Mouse (Mus musculus) gastrocnemius, postnatal 36 days (tissue): ENCODE measurements around the gene Il15ra. TPM values are rescaled to one million over a fixed set of nuclear protein-coding genes. Genes with fewer than 3 reads are reported as not detected.
A peak's percentile ranks its signal among the peaks of the same experiment; 100 is the strongest.
"Not testable (repeated sequence)": the region's sequence is repeated elsewhere in the genome, so short reads cannot be mapped to it uniquely, and the experiment has no call there.

Source experiments
- DNase-seq, 2 experiments: peaks; one replicate each; pipeline ENCODE4 v3.0.0; 2022
- intact Hi-C: fragments of 180-260 bp; cut with DNase I; formaldehyde crosslinking; loops from one replicate; pipeline ENCODE4 v1.15.1; 2025
- total RNA-seq, 2 experiments: library from RNA; stranded (reverse); gene quantifications; 2 replicates each; pipeline ENCODE4 v1.2.3; 2021

The Il15ra gene
- total RNA-seq, 2 experiments from 2014 or later: 16.5 to 27.2 TPM

- DNase-seq: no peak
- intact Hi-C loops: loop anchor here (5.0 kb wide), 1 partner anchor 71 kb away; the partner anchor contains the start of genes Ankrd16 and Fbh1
Measured at GRCm38 (mm10) chr2:11706030-11706745, 1.1 kb downstream of the Il15ra start.

DNA sequence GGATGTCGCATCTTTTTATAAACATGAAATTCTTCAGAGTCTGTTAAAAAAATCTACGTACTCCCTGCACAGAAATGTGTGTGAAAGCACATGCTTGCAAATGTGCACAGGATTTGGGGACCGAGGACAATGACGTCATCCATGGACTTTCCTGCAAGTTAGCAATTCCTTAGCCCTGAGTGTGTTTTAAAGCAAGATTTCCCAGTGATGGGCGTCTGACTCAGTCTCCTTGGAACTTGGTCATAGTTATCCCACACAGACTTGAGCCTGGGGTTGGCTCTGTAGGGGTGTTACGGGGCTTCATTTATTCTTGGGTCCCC lies 1.6 kb downstream of the Il15ra start:
- intact Hi-C loops: loop anchor here (5.0 kb wide), 1 partner anchor 71 kb away; the partner anchor contains the start of genes Ankrd16 and Fbh1
- no peak for DNase-seq

DNA sequence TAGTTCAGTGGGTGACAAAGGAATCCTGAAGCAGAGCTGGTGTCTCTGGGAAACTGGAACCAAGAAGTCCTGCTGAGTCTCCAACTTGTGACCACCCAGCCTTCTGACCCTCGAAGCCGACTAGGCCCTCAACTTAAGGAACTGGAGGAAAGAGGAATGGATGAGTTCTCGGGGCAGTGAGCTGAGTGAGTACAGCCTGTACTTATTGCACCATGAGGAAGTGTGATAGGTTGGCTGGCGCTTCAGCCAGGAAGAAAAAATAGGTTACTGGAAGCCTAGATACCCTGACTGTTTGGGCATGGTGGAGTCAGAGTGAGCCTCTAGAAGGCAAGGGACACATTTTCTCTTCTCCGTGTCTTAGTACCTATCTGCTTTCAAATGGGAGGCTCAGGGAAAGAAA lies 3.4 kb downstream of the Il15ra start:
- intact Hi-C loops: loop anchor here (5.0 kb wide), 1 partner anchor 69 kb away; the partner anchor contains the start of genes Ankrd16 and Fbh1
- DNase-seq: no peak

DNA sequence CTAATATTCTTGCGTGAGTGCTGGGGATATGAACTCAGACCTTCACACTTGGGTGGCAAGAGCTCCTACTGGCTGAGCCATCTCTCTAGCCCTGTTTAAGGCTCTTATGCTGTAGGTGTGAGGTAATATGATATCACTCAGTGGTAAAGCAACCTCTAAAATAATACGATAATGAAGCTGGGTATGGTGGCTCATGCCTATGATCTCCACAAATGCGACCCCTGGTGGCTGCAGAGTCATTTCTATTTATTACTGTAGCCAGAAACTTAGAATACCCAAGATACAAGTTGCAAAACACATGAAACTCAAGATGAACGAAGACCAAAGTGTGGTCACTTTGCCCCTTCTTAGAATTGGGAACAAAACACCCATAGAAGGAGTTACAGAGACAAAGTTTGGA lies 5.0 kb downstream of the Il15ra start:
- intact Hi-C loops: loop anchor here (2.0 kb wide), 1 partner anchor 45 kb away; no protein-coding TSS in a partner anchor
- DNase-seq: not testable (repeated sequence)

DNA sequence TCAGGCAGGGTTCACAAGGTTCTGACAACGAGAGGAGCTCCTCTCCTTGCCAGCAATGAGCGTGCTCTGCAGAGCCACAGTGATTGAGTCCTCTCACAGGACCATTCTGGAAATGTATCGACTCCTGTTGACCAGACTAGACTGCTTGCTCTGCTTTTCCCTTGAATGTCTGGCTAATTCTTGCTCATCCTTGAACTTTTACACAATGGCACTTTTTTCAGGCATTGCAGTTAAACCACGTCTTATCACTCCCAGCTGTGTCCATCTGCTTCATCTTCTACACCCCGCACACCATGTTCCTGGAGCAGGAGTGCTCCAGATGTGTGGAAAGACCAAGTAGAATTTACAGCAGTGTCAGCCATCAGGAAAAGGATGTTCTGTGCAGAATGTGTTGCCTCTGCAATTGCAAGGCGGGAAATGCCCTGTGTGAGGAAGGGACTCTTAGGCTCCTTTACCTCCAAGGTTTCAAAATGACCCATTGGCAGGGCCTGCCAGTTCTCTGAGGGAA lies 7.4 kb downstream of the Il15ra start:
- no peak for DNase-seq
- intact Hi-C loops: no loop called here

GRCm38 (mm10) chr2:11713021-11713420 lies 7.9 kb downstream of the Il15ra start:
- no peak for DNase-seq
- intact Hi-C loops: no loop called here

- DNase-seq: no peak
- intact Hi-C loops: no loop called here
Measured at GRCm38 (mm10) chr2:11714535-11714934, 9.4 kb downstream of the Il15ra start.

- DNase-seq: no peak
- intact Hi-C loops: no loop called here
Measured at GRCm38 (mm10) chr2:11718573-11718972, 13.5 kb downstream of the Il15ra start.

GRCm38 (mm10) chr2:11722564-11722963 lies 17.5 kb downstream of the Il15ra start:
- no peak for DNase-seq
- intact Hi-C loops: no loop called here

DNA sequence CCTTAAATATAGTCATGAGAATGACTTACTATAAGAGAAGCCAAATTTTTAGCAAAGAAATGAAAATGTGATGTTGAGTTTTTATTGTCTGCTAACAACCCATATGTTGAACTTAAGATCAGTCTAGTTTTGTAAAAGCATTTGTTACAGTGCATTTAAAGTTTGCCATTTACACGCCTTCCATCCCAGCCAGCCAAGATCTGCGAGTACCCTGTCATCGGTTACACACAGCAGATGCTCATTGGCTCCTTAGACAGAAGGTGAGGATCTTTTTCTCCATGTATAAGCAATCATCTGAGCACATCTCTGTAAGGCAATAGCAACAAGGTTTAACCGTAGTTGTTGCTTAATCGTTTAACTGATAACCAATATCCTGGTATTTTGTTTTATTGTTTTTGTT lies 22.5 kb downstream of the Il15ra start:
- DNase-seq: no peak
- intact Hi-C loops: no loop called here

DNA sequence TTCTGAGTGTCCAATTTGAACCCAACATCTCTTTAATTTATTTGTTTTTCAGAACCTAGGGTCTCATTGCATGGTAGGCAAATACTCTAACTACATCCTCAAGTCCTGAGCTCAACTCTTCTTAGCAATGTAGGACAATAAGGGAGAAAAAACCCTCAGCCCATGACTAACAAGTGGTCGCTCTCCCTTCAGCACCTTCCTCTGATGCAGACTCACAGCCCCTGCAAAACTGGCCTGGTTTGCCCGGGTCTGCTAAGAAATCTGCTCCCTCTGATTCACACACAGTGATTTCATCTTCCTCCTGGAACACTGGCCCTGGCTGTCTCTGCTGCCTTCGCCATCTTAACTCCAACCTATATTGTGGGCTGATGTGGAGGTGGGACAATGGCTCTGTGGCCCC lies 24.0 kb downstream of the Il15ra start:
- intact Hi-C loops: no loop called here
- no peak for DNase-seq

DNA sequence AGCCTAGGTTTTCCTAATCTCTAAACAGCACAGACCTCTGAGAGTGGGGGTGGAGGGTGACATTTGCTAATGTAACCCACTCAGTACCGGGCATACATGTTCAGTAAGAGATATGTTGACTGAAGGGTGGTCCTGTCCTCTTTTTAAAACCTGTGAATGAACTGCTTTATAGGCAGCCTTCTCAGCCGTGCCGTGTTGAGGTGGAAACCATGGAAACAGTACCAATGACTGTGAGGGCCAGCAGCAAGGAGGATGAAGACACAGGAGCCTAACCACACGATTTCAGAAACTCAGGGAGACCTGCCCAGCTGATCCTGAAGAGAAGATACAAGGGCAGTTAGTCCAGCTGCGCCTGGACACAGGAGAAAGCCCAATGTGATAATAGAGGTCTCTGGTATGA lies 27.9 kb downstream of the Il15ra start:
- no peak for DNase-seq

DNA sequence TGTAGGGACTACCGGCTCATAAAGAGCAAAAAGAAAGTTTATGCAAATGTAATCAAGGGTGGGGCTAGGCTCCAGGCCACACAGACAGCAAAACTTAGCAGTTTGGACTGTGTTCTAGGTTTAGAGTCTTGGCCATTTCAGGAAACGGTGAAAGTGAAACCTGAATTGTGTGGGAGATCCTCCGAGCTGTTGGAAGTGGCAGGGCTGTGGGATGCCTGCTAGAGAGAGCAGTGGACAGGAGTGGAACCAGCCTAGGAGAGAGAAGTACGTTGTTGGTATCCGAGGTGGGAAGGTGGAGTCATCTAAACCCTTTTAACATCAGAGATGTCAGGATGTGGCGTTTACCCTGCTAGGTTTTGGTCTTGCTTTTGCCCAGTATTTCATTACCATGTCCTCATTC lies 30.8 kb downstream of the Il15ra start:
- DNase-seq: no peak
- intact Hi-C loops: no loop called here

More for the DNA sequence above, 27.9 kb downstream of the Il15ra start:
- intact Hi-C loops: no loop called here

- intact Hi-C loops: no loop called here
- no peak for DNase-seq
Measured at GRCm38 (mm10) chr2:11738794-11739193, 33.7 kb downstream of the Il15ra start.

- intact Hi-C loops: no loop called here
- no peak for DNase-seq
Measured at GRCm38 (mm10) chr2:11739516-11740051, 34.5 kb downstream of the Il15ra start.

DNA sequence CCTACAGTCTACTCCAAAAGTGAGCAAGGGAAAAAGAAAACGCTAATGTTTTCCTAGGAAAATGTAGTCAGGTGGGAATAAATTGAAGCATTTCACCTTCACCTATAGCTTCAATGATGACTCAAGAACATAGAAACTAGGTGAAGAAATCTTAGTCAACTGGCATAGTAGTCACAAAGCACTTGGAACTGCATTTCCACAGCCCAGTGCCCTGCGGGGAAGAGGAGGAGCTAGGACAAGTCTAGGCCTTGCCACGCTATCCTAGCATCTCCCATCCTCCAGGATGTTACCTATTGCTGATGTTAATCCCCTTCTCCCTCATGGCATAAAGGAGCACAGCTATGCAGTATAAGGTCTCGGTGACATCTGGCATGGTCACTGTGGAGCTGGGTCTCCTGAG lies 57.5 kb downstream of the Il15ra start:
- no peak for DNase-seq
- intact Hi-C loops: no loop called here

DNA sequence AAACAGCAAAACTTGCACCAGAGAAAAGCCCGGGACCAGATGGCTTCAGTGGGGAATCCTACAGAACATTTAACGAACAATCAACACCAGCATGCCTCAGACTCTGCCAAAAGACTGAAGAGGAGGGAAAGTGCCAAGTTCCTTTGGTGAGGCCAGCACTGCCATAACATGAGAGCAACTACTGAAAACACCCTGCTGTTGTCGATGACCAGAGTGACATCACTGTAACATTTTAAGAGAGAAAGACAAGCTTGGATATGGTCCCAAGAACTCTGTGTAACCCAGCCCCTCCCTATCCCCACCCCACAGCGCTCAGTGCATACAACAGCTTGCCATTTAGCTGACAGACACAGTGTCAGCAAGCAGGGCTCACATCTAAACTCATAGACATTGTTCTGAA lies 60.6 kb downstream of the Il15ra start:
- DNase-seq: no peak

GRCm38 (mm10) chr2:11766485-11767160 lies 61.5 kb downstream of the Il15ra start:
- intact Hi-C loops: no loop called here
- DNase-seq: no peak

More for the DNA sequence above, 60.6 kb downstream of the Il15ra start:
- intact Hi-C loops: no loop called here

DNA sequence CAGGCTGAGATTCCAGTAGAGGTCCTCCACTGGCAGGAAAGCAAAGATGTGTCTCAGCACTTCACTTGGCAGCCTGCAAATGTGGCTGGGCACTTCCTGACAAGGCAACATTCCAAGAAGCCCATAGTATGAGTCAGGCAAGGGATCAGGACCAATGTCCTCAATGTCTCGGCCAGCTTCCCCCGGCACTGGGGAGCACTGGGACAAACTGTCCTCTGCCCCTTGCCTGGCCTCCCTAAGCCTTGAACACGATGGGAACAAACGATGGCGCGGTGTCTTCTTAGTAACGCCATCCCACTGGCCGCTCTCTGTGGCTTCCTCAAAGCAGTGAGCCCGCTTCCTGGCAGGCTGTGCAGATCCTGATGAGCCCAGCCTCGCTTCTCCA lies 62.1 kb downstream of the Il15ra start:
- peak; percentile 25 to 57 for DNase-seq
- intact Hi-C loops: no loop called here

- intact Hi-C loops: no loop called here
- no peak for DNase-seq
Measured at GRCm38 (mm10) chr2:11771701-11772100, 66.6 kb downstream of the Il15ra start.

DNA sequence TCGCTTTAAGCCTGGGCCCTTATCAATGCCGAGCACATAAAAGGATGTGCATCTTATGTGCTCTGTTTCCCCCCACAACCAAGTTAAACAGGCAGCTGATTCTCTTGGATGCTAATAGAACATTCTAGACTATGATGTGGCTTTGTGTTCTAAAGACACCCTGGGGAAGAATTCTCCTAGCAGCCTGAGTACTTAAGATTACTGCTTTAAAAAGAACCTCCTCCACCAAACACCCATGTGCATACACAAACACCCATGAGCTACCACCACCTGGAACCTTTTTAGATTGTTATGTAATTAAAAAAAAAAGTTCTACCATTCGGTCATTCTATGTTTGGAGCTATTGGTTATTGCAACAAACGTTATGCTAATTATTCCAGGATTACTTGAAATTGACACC lies 67.3 kb downstream of the Il15ra start:
- intact Hi-C loops: no loop called here

GRCm38 (mm10) chr2:11774426-11774825 lies 69.3 kb downstream of the Il15ra start:
- peak in 1 of 2 experiments; percentile 10 for DNase-seq
- intact Hi-C loops: no loop called here

More for the DNA sequence above, 67.3 kb downstream of the Il15ra start:
- DNase-seq: no peak
